8 mouse cellular contexts compared by ENCODE assay signal in genomic region chr6:31601131-31601530, GRCm38 (mm10). TPM values are rescaled to one million over a fixed set of nuclear protein-coding genes. Genes with fewer than 3 reads are reported as not detected.
A peak's percentile ranks its signal among the peaks of the same experiment; 100 is the strongest.
DNase-seq lines count a peak whose midpoint lies in the region; ATAC-seq and TF ChIP-seq lines count a peak whose summit lies in the region.

No protein-coding gene starts in this region.

- H3K9ac ChIP-seq in limb, embryonic 14.5 days (ENCODE audit: low read depth, low read length, severe bottlenecking): no peak overlapping the region

- H3K36me3 ChIP-seq in heart, embryonic 10.5 days: no peaks in the 10 kb centered on the region
- no peaks in the 10 kb centered on the region for H3K36me3 ChIP-seq in limb, embryonic 14.5 days (ENCODE audit: control insufficient read depth, insufficient read depth, low read length)

- H3K4me2 ChIP-seq in limb, embryonic 14.5 days (replicated peaks; ENCODE audit: low read depth, low read length, severe bottlenecking): no peak overlapping the region

- WGBS in heart, embryonic 10.5 days: 20% methylated on average over 3 of the region's 3 CpGs
- WGBS in limb, embryonic 14.5 days: 18% methylated on average over 3 of the region's 3 CpGs

- no peak for TF ChIP-seq POLR2A in limb, embryonic 14.5 days (IDR thresholded peaks at IDR 0.05; ENCODE audit: borderline replicate concordance, extremely low read depth, insufficient read depth, insufficient read length)

- no peak for ATAC-seq in limb, embryonic 14.5 days (ENCODE audit: low FRiP score, low read depth)

- no peaks in the 10 kb centered on the region for H3K9me3 ChIP-seq in heart, embryonic 10.5 days
- H3K9me3 ChIP-seq in limb, embryonic 14.5 days (ENCODE audit: control insufficient read depth, low read length): no peaks in the 10 kb centered on the region

- DNase-seq in heart, embryonic 10.5 days (ENCODE audit: low spot score): no peak
- no peak for DNase-seq in heart, adult 9 months (ENCODE audit: low spot score in 2 of 2)
- peak; percentile 8 for DNase-seq in 3T3-L1 (ENCODE audit: low read depth, low spot score)
- DNase-seq in fibroblast of lung, adult 2 months (ENCODE audit: low read depth): peak; percentile 13
- DNase-seq in limb, embryonic 14.5 days (ENCODE audit: low spot score): peak; percentile 51
- DNase-seq in spleen, postnatal 4 days (ENCODE audit: low spot score in 2 of 2): no peak
- no peak for DNase-seq in adrenal gland, adult (ENCODE audit: inconsistent age in 2 of 2, low spot score in 1 of 2)
- DNase-seq in ovary, postnatal 14 days (ENCODE audit: low spot score): no peak

- H3K4me1 ChIP-seq in heart, embryonic 10.5 days: peaks cover 63% of the 10 kb centered on the region
- peaks cover 29% of the 10 kb centered on the region for H3K4me1 ChIP-seq in limb, embryonic 14.5 days (ENCODE audit: control insufficient read depth, insufficient read depth, low read length)

- H3K4me3 ChIP-seq in heart, embryonic 10.5 days: no peak overlapping the region
- no peak overlapping the region for H3K4me3 ChIP-seq in limb, embryonic 14.5 days (replicated peaks; ENCODE audit: low read length)

- no peaks in the 10 kb centered on the region for H3K27me3 ChIP-seq in heart, embryonic 10.5 days (ENCODE audit: insufficient read depth, poor library complexity, severe bottlenecking)
- H3K27me3 ChIP-seq in limb, embryonic 14.5 days (ENCODE audit: control insufficient read depth, insufficient read depth, low read length): no peaks in the 10 kb centered on the region

- H3K27ac ChIP-seq in heart, embryonic 10.5 days: peak overlapping the region; percentile 70
- H3K27ac ChIP-seq in limb, embryonic 14.5 days (replicated peaks; ENCODE audit: low read depth, low read length): no peak overlapping the region

RNA-seq across cellular contexts. Expression of gene Podxl, which starts 37.4 kb away (rescaled TPM):
- 47.6 and 62.0 TPM in 2 replicates for polyA plus RNA-seq in heart, embryonic 10.5 days (2016; fragmentation: Nextera tagmentation; extraction: Ambion mirVana)
- 8.3 and 8.9 TPM in 2 replicates for polyA plus RNA-seq in limb, embryonic 14.5 days (2012; rRNA removed)
- polyA plus RNA-seq in limb, embryonic 14.5 days (2014; fragmentation: Nextera tagmentation; extraction: Ambion mirVana): 5.8 and 6.0 TPM in 2 replicates

Comparison
In these comparisons a context has a peak if more than half of its experiments do, and no peak if none do; other contexts are left out.
1. DNase-seq: peak in 3T3-L1 (single experiment), fibroblast of lung, adult 2 months (single experiment) and limb, embryonic 14.5 days (single experiment); none in heart, embryonic 10.5 days (single experiment), heart, adult 9 months (0 of 2), spleen, postnatal 4 days (0 of 2), adrenal gland, adult (0 of 2) and ovary, postnatal 14 days (single experiment).